Mouse (Mus musculus) liver, embryonic 16.5 days (tissue): ENCODE measurements around the gene Timm50. TPM values are rescaled to one million over a fixed set of nuclear protein-coding genes. Genes with fewer than 3 reads are reported as not detected.

Source experiments
- ATAC-seq: fragments of 200-750 bp; cut with Nextera tagmentation; 2 replicates; pipeline ENCODE4 v1.8.0; 2017; ENCODE audit warnings: low read depth, mild to moderate bottlenecking, moderate number of reproducible peaks, moderate library complexity
- H3K27ac ChIP-seq: fragments of 300-500 bp; sonication (generic); 2 replicates; pipeline ENCODE4 v1.5.1; 2014; ENCODE audit warnings: mild to moderate bottlenecking, low read length
- H3K27me3 ChIP-seq: fragments of 300-500 bp; sonication (generic); 2 replicates; pipeline ENCODE4 v1.6.1; 2014; ENCODE audit warnings: low read depth, low read length, mixed read lengths; ENCODE audit not compliant: control insufficient read depth, insufficient read depth
- H3K36me3 ChIP-seq: fragments of 300-500 bp; sonication (generic); 2 replicates; pipeline ENCODE4 v1.6.1; 2014; ENCODE audit warnings: mild to moderate bottlenecking; ENCODE audit not compliant: control insufficient read depth, insufficient read depth
- H3K4me1 ChIP-seq: fragments of 300-500 bp; sonication (generic); 2 replicates; pipeline ENCODE4 v1.6.1; 2014; ENCODE audit warnings: low read depth, low read length, mixed read lengths; ENCODE audit not compliant: control insufficient read depth
- H3K4me2 ChIP-seq: fragments of 300-500 bp; sonication (generic); 2 replicates; pipeline ENCODE4 v1.6.1; 2014; ENCODE audit warnings: low read depth, low read length, mixed read lengths
- H3K4me3 ChIP-seq: fragments of 300-500 bp; sonication (generic); 2 replicates; pipeline ENCODE4 v1.5.1; 2014; ENCODE audit warnings: low read depth, mild to moderate bottlenecking, low read length
- H3K9ac ChIP-seq: fragments of 300-500 bp; sonication (generic); 2 replicates; pipeline ENCODE4 v1.6.1; 2014; ENCODE audit warnings: low read depth, low read length
- H3K9me3 ChIP-seq: fragments of 300-500 bp; sonication (generic); replicated peaks from 2 replicates; pipeline ENCODE4 v1.6.1; 2016; ENCODE audit warnings: low read length; ENCODE audit not compliant: control insufficient read depth
- WGBS: fragments of 180-500 bp; shearing (Covaris S2); extraction: QIAGEN DNeasy Blood & Tissue Kit; methylation state at CpG from one replicate; pipeline ENCODE4 v1.1.7; 2014; ENCODE audit not compliant: insufficient replicate concordance; 5-methylcytosine and 5-hydroxymethylcytosine counted together
- polyA plus RNA-seq: library from polyadenylated mRNA; unstranded; fragments of >200 nt; fragmentation: Nextera tagmentation; extraction: Ambion mirVana; gene quantifications from 2 replicates; pipeline ENCODE4 v1.2.1, GENCODE M21; 2015

The Timm50 gene
- polyA plus RNA-seq, 1 experiment from 2014 or later: 66.1 TPM

DNA sequence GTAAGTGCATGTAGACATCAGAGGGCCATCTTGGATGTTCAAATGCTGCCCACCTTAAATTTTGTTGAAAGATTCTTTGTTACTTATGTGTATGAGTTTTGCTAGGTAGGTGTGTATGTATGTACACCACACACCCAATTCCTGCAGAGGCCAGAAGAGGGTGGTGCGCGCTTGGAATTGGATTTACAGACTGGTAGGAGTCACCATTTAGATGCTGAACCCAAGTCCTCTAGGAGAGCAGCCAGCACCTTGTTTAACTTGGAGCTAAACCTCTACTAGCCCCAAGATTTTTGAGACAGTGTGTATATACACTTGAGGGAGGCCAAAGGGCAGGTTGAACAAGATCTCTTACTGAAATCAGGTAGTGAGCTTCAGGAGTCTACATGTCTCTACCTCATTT, 41.4 kb upstream of the Timm50 start:
- no peak overlapping the region for H3K4me3 ChIP-seq
- no peaks in the 10 kb centered on the region for H3K9me3 ChIP-seq
- no peak overlapping the region for H3K9ac ChIP-seq
- ATAC-seq: no peak
- peaks cover 40% of the 10 kb centered on the region for H3K4me1 ChIP-seq
- WGBS: 91% methylated on average over 2 of the region's 2 CpGs
- no peaks in the 10 kb centered on the region for H3K27me3 ChIP-seq
- no peak overlapping the region for H3K27ac ChIP-seq
- H3K4me2 ChIP-seq: no peak overlapping the region
- peaks cover 25% of the 10 kb centered on the region for H3K36me3 ChIP-seq

DNA sequence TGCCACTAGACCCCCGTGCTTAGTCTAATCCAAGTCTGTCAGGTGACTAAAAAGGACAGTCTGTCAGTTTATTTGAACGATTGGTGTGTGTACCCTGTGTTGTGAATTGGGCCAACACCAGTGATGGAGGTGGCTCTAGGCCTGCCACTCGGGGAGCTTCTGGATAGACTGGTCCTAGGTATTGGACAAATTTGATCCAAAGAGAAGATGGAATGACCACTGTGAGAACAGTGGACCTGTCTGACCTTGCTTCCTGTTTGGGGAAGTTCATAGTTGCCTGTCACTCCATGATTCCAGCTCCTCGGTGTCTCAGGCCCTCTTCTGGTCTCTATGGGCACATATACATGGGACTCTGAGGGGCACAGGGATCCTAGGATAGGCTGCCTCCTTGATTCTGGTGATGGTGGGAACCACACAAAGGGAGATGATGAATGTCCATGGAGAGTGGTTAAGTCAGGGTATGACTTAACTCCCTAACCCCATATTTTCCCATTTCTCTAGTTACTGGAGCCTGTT, 39.9 kb upstream of the Timm50 start:
- no peak for ATAC-seq
- Histone ChIP-seq H3K27me3 (no peaks in the 10 kb centered on the region), H3K4me3 (peak overlapping the region; percentile 89), H3K4me1 (peaks cover 30% of the 10 kb centered on the region), H3K27ac (peak overlapping the region; percentile 73), H3K9me3 (no peaks in the 10 kb centered on the region), H3K36me3 (peaks cover 25% of the 10 kb centered on the region), H3K4me2 (peak overlapping the region; percentile 87), H3K9ac (peak overlapping the region; percentile 95)
- 7% methylated on average over 4 of the region's 4 CpGs for WGBS

DNA sequence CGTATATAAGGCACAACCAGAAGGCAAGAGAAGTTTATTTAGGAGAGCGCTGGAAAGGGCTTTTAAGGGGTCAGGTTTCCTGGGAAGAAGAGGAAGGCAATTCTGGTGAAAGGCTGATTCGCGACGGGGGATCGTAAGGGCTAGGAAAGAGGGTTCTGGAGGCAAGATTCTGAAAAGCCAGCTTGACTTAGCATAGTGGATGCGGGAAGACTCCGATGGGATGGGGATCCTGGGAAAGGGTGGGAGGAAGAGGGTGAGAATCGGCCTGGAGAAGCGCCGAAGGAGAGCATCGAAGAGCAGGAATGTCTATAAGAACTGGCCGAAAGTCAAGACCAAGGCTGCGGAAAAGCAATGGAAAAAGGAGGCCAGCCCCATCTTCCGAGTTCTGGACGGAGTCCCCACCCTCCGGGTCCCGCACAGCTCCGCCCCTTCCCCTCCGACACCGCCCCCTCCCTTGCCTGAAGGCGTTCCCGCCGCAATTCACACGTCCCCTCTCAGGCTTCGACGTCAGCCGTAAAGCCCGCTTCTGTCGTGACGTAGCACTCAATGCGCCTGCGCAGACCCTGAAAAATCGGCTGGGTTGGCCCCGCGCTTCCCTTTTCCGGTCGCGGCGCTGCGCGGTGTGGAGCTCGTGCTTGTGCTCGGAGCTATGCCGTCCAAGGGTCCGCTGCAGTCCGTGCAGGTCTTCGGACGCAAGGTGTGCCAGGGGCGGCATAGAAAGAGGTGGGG, 38.4 kb upstream of the Timm50 start, which contains the start of gene Rps16:
Gene Rps16 (plus strand): TSS at position 498 of the 729 bp plus-strand sequence.
- Histone ChIP-seq H3K4me3 (peak within 1 kb of the TSS; percentile 89), H3K36me3 (peaks cover 25% of the 10 kb centered on the region)
- 2% methylated on average over 50 of the region's 50 CpGs for WGBS

DNA sequence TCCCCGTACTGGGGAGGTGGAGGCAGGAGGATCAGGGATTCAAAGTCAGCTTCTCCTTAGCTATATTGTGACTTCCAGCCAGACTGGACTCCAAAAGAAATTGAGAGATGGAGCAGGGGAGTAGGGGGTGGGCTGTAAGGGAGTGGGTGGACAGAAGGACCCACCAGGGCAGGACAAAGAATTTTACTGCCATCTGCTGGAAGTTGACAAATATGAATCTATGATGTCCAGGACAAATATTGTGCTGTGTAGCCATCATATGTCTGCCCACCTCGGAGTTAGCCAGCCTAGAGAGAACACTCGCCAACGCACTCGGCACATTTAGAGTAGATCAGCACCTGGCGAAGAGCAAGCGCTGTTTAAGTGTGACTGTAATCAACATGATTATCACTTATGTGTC, 36.7 kb upstream of the Timm50 start:
- WGBS: 75% methylated on average over 7 of the region's 7 CpGs
- no peak for ATAC-seq
- peaks cover 27% of the 10 kb centered on the region for H3K4me1 ChIP-seq
- H3K4me3 ChIP-seq: no peak overlapping the region
- H3K27ac ChIP-seq: peak overlapping the region; percentile 67; the same call in 1 of the 2 replicates
- H3K27me3 ChIP-seq: no peaks in the 10 kb centered on the region
- H3K36me3 ChIP-seq: peaks cover 17% of the 10 kb centered on the region
- H3K9me3 ChIP-seq: no peaks in the 10 kb centered on the region
- H3K4me2 ChIP-seq: no peak overlapping the region
- no peak overlapping the region for H3K9ac ChIP-seq

More for the DNA sequence above, 38.4 kb upstream of the Timm50 start, which contains the start of gene Rps16:
- Histone ChIP-seq H3K27me3 (no peaks in the 10 kb centered on the region), H3K27ac (peak within 1 kb of the TSS; percentile 73), H3K9ac (peak within 1 kb of the TSS; percentile 95), H3K9me3 (no peaks in the 10 kb centered on the region), H3K4me1 (peaks cover 27% of the 10 kb centered on the region), H3K4me2 (peak within 1 kb of the TSS; percentile 87)
- peak; percentile 94 for ATAC-seq

DNA sequence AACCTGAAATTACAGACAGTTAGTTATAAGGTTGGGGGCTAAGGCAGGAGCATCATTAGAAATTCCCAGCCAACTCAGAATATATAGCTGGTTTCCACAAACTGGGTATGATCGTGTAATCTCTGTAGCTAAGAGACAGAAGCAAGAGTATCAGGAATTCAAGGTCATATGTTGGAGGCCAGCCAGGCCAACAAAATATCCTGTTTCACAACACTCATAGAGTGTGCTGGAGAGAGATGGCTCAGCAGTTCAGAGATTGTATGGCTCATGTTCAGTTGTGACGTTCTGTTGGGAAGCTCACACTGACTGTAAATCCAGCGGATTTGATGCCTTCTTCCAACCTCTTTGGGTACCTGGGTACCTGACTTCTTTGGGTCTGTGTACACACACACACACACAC, 35.9 kb upstream of the Timm50 start:
- WGBS: 60% methylated on average over 3 of the region's 3 CpGs
- H3K27ac ChIP-seq: peak overlapping the region; percentile 67
- ATAC-seq: 0 out of 2 replicates have a peak, but pooled peaks have one; percentile 25

DNA sequence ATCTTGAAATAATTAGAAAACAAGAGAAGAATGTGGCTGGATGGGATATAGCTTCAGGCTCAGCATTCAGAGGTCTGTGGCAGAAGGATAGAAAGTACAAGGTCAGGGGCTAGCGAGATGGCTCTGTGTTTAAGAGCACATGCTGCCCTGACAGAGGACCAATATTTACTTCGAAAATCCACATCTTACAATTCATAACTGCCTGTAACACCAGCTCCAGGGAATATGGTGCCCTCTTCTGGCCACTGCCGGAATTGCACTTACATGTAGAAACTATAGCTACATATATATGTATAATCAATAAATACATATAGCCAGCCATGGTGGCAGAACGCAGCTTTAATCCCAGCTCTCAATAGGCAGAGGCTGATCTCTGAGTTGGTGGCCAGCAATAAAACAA, 32.8 kb upstream of the Timm50 start:
- ATAC-seq: no peak
- WGBS: 5% methylated on average over 4 of the region's 4 CpGs

More for the DNA sequence above, 35.9 kb upstream of the Timm50 start:
- Histone ChIP-seq H3K4me1 (peaks cover 21% of the 10 kb centered on the region), H3K4me2 (no peak overlapping the region), H3K9ac (no peak overlapping the region), H3K27me3 (no peaks in the 10 kb centered on the region), H3K4me3 (no peak overlapping the region), H3K36me3 (peaks cover 8% of the 10 kb centered on the region), H3K9me3 (no peaks in the 10 kb centered on the region)

DNA sequence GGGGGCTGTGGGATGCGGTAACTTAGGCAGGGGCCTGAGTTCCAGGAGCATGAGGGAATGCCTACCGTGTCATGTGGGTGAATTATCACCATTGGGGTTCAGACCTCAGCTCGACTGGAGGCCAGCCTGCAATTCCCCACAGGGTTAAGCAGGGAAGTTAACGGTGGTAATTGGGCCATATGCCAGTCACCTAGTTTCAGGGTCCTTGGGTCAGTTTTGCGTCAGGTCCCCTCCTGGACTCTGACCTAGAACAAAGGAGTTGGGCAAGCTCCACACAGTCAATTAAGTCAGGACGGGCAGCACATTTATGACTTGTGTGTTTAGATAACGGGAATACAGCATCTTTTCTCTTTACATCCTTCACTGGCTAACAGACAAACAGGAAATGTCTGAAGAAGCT, 29.5 kb upstream of the Timm50 start:
- no peaks in the 10 kb centered on the region for H3K27me3 ChIP-seq
- H3K27ac ChIP-seq: peak overlapping the region; percentile 44; the same call in 1 of the 2 replicates
- no peak overlapping the region for H3K9ac ChIP-seq
- 41% methylated on average over 7 of the region's 7 CpGs for WGBS
- ATAC-seq: no peak
- no peak overlapping the region for H3K4me3 ChIP-seq
- peaks cover 26% of the 10 kb centered on the region for H3K4me1 ChIP-seq
- H3K9me3 ChIP-seq: no peaks in the 10 kb centered on the region
- no peak overlapping the region for H3K4me2 ChIP-seq
- no peaks in the 10 kb centered on the region for H3K36me3 ChIP-seq

More for the DNA sequence above, 32.8 kb upstream of the Timm50 start:
- Histone ChIP-seq H3K9me3 (no peaks in the 10 kb centered on the region), H3K27ac (no peak overlapping the region), H3K36me3 (no peaks in the 10 kb centered on the region), H3K4me2 (no peak overlapping the region), H3K27me3 (no peaks in the 10 kb centered on the region), H3K9ac (no peak overlapping the region), H3K4me3 (no peak overlapping the region), H3K4me1 (peaks cover 14% of the 10 kb centered on the region)

DNA sequence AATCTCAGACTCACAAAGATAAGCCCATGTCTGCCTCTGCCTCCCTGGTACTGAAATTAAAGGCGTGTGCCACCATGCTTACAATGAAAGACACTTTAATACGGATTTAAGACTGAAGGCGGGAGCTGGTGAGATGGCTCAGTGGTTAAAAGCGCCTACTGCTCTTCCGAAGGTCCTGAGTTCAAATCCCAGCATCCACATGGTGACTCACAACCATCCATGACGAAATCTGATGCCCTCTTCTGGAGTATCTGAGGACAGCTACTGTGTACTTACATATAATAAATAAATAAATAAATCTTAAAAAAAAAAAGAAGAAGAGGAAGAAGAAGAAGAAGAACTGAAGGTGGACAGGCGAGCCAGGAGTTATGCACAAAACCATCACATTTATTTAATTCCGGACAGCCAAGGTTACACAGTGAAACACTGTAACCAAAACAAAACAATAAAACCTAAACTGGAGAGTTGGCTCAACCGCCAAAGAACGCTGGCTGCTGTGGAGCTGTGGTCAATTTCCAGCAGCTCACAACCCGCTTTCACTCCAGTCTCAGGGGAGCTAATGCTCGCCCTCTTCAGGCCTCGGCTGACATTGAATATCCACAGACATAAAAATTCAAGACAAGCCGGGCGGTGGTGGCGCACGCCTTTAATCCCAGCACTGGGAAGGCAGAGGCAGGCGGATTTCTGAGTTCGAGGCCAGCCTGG, 27.5 kb upstream of the Timm50 start:
- no peaks in the 10 kb centered on the region for H3K9me3 ChIP-seq
- H3K4me2 ChIP-seq: peak overlapping the region; percentile 87
- H3K9ac ChIP-seq: peak overlapping the region; percentile 69
- peak overlapping the region; percentile 97 for H3K27ac ChIP-seq
- no peaks in the 10 kb centered on the region; the same call in 1 of the 2 replicates for H3K36me3 ChIP-seq
- peak overlapping the region; percentile 99 for H3K4me3 ChIP-seq
- no peak for ATAC-seq
- 31% methylated on average over 19 of the region's 19 CpGs for WGBS
- no peaks in the 10 kb centered on the region for H3K27me3 ChIP-seq
- H3K4me1 ChIP-seq: peaks cover 26% of the 10 kb centered on the region
